Mouse (Mus musculus): ENCODE measurements around the gene Saa2. TPM values are rescaled to one million over a fixed set of nuclear protein-coding genes. Genes with fewer than 3 reads are reported as not detected.

Saa2 gene
- total RNA-seq (2021), result not detected
- long read RNA-seq, experiment 1, result 0 reads
- long read RNA-seq, experiment 2, result 0 reads

- H3K27ac ChIP-seq, result no peak within 1 kb of the TSS
- no peak for DNase-seq (ENCODE audit: low spot score in 2 of 2)
- no peak for TF ChIP-seq CTCF (conservative IDR thresholded peaks at IDR 0.05)
Observed at GRCm38 (mm10) chr7:46751490-46751889, at the start of gene Saa2. TSS of gene Saa2 (plus strand) at chr7:46751790.

DNA sequence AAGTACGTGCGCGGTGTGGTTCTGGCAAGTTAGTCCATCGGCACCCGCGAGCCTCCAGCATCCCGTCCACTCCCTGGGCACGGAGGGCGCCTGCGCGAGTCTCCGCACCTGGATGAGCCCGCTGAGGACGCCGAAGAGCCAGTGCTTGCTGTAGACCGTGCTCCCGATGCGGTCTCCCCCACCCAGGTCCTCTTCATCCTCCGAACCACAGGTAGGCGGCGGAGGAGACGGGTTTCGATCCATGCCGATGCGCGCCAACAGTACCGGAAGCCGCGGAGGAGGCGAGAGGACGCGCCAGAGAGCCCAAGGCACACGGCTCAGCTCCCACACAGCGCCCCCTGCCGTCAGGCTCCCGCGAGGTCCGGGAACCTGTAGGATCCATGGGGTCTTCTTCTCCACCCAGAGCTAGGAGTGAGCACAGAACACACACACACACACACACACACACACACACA lies 41.2 kb upstream of the Saa2 start, which contains the start of gene Saal1:
Saal1 (minus strand) TSS at position 291 of the 455 bp plus-strand sequence.
- H3K27ac ChIP-seq, result peak within 1 kb of the TSS; percentile 96
- peak; percentile 77 to 87 for DNase-seq (ENCODE audit: low spot score in 2 of 2)
- H3K4me3 ChIP-seq, result peak within 1 kb of the TSS; percentile 95
- TF ChIP-seq CTCF (conservative IDR thresholded peaks at IDR 0.05), result peak; percentile 80

More at GRCm38 (mm10) chr7:46751490-46751889, at the start of gene Saa2:
- no peak within 1 kb of the TSS for H3K4me3 ChIP-seq

- no peak overlapping the region for H3K4me3 ChIP-seq
- H3K27ac ChIP-seq, result no peak overlapping the region
- no peak for DNase-seq (ENCODE audit: low spot score in 2 of 2)
- no peak for TF ChIP-seq CTCF (conservative IDR thresholded peaks at IDR 0.05)
Observed at GRCm38 (mm10) chr7:46712250-46712649, 39.3 kb upstream of the Saa2 start.

- DNase-seq (ENCODE audit: low spot score in 2 of 2), result peak; percentile 44 to 76
- peak; percentile 95 for TF ChIP-seq CTCF (conservative IDR thresholded peaks at IDR 0.05)
- H3K27ac ChIP-seq, result no peak overlapping the region
- H3K4me3 ChIP-seq, result no peak overlapping the region
Observed at GRCm38 (mm10) chr7:46714518-46714917, 37.1 kb upstream of the Saa2 start.

GRCm38 (mm10) chr7:46715600-46715999 lies 36.0 kb upstream of the Saa2 start, which contains the start of gene Saa3:
TSS of gene Saa3 (minus strand) at chr7:46715700.
- DNase-seq (ENCODE audit: low spot score in 2 of 2), result no peak
- Histone ChIP-seq H3K27ac (no peak within 1 kb of the TSS), H3K4me3 (no peak within 1 kb of the TSS)
- TF ChIP-seq CTCF (conservative IDR thresholded peaks at IDR 0.05), result no peak

- no peak for TF ChIP-seq CTCF (conservative IDR thresholded peaks at IDR 0.05)
- no peak overlapping the region for H3K4me3 ChIP-seq
- no peak for DNase-seq (ENCODE audit: low spot score in 2 of 2)
- H3K27ac ChIP-seq, result no peak overlapping the region
Observed at GRCm38 (mm10) chr7:46716897-46717296, 34.7 kb upstream of the Saa2 start.

GRCm38 (mm10) chr7:46718591-46719270 lies 32.9 kb upstream of the Saa2 start:
- DNase-seq (ENCODE audit: low spot score in 2 of 2), result peak in 1 of 2 experiments; percentile 29
- TF ChIP-seq CTCF (conservative IDR thresholded peaks at IDR 0.05), result no peak
- Histone ChIP-seq H3K4me3 (no peak overlapping the region), H3K27ac (no peak overlapping the region; the same call in 1 of the 2 replicates)

- TF ChIP-seq CTCF (conservative IDR thresholded peaks at IDR 0.05), result no peak
- H3K4me3 ChIP-seq, result no peak overlapping the region
- H3K27ac ChIP-seq, result no peak overlapping the region
- no peak for DNase-seq (ENCODE audit: low spot score in 2 of 2)
Observed at GRCm38 (mm10) chr7:46719526-46719925, 32.1 kb upstream of the Saa2 start.

- TF ChIP-seq CTCF (conservative IDR thresholded peaks at IDR 0.05), result no peak
- no peak for DNase-seq (ENCODE audit: low spot score in 2 of 2)
- H3K27ac ChIP-seq, result no peak overlapping the region
- H3K4me3 ChIP-seq, result no peak overlapping the region
Observed at GRCm38 (mm10) chr7:46720460-46720859, 31.1 kb upstream of the Saa2 start.

GRCm38 (mm10) chr7:46723354-46723753 lies 28.2 kb upstream of the Saa2 start:
- DNase-seq (ENCODE audit: low spot score in 2 of 2), result no peak
- TF ChIP-seq CTCF (conservative IDR thresholded peaks at IDR 0.05), result no peak
- Histone ChIP-seq H3K27ac (no peak overlapping the region), H3K4me3 (no peak overlapping the region)

GRCm38 (mm10) chr7:46723849-46724248 lies 27.7 kb upstream of the Saa2 start:
- Histone ChIP-seq H3K27ac (no peak overlapping the region), H3K4me3 (no peak overlapping the region)
- no peak for TF ChIP-seq CTCF (conservative IDR thresholded peaks at IDR 0.05)
- DNase-seq (ENCODE audit: low spot score in 2 of 2), result no peak

- Histone ChIP-seq H3K27ac (no peak overlapping the region), H3K4me3 (no peak overlapping the region)
- TF ChIP-seq CTCF (conservative IDR thresholded peaks at IDR 0.05), result no peak
- peak; percentile 33 to 50 for DNase-seq (ENCODE audit: low spot score in 2 of 2)
Observed at GRCm38 (mm10) chr7:46724396-46724795, 27.2 kb upstream of the Saa2 start.

- no peak for DNase-seq (ENCODE audit: low spot score in 2 of 2)
- no peak for TF ChIP-seq CTCF (conservative IDR thresholded peaks at IDR 0.05)
- H3K27ac ChIP-seq, result no peak overlapping the region
- H3K4me3 ChIP-seq, result no peak overlapping the region
Observed at GRCm38 (mm10) chr7:46727584-46727983, 24.0 kb upstream of the Saa2 start.

- TF ChIP-seq CTCF (conservative IDR thresholded peaks at IDR 0.05), result no peak
- no peak for DNase-seq (ENCODE audit: low spot score in 2 of 2)
- H3K27ac ChIP-seq, result no peak within 1 kb of the TSS
- no peak within 1 kb of the TSS for H3K4me3 ChIP-seq
Observed at GRCm38 (mm10) chr7:46732458-46732857, 19.1 kb upstream of the Saa2 start, which contains the start of gene Saa4. TSS of gene Saa4 (minus strand) at chr7:46732603.
